Mouse (Mus musculus) C2C12 (cell line): ENCODE results near the gene Phf24. TPM values are rescaled to one million over a fixed set of nuclear protein-coding genes. Genes with fewer than 3 reads are reported as not detected.

ENCODE experiments used
- H3K27me3 ChIP-seq: one replicate; pipeline ENCODE4 v1.6.1; 2011; ENCODE audit not compliant: control insufficient read depth, insufficient read depth, insufficient read length
- H3K36me3 ChIP-seq: one replicate; pipeline ENCODE4 v1.6.1; 2011; ENCODE audit not compliant: control insufficient read depth, insufficient read depth
- H3K4me3 ChIP-seq: one replicate; pipeline ENCODE4 v1.5.1; 2011; ENCODE audit warnings: mild to moderate bottlenecking, control low read depth; ENCODE audit not compliant: poor library complexity, insufficient read depth, severe bottlenecking
- H3K79me2 ChIP-seq: one replicate; pipeline ENCODE4 v1.6.1; 2011; ENCODE audit not compliant: control insufficient read depth, insufficient read depth
- H3K79me3 ChIP-seq: one replicate; pipeline ENCODE4 v1.6.1; 2011; ENCODE audit warnings: low read depth, control low read depth
- H3ac ChIP-seq: one replicate; pipeline ENCODE3; 2011; ENCODE audit warnings: low read depth; ENCODE audit not compliant: control insufficient read depth, insufficient read length
- CEBPB ChIP-seq: IDR thresholded peaks from one replicate; pipeline ENCODE4 v1.6.1; 2011; ENCODE audit warnings: low read depth, mild to moderate bottlenecking, control low read depth, moderate library complexity
- CTCF ChIP-seq: IDR thresholded peaks from one replicate; pipeline ENCODE4 v1.5.1; 2011; ENCODE audit not compliant: control insufficient read depth, insufficient read depth, insufficient read length
- FOSL1 ChIP-seq: IDR thresholded peaks from one replicate; pipeline ENCODE4 v1.8.0; 2011; ENCODE audit warnings: mild to moderate bottlenecking, low read length; ENCODE audit not compliant: poor library complexity, insufficient read depth, severe bottlenecking
- MAX ChIP-seq: IDR thresholded peaks from one replicate; pipeline ENCODE4 v1.6.1; 2011; ENCODE audit warnings: mild to moderate bottlenecking, control low read depth
- MYOD1 ChIP-seq: IDR thresholded peaks from one replicate; pipeline ENCODE4 v1.6.1; 2011; ENCODE audit warnings: low read depth; ENCODE audit not compliant: control insufficient read depth, insufficient read length
- MYOG ChIP-seq: IDR thresholded peaks from one replicate; pipeline ENCODE4 v1.6.1; 2011; ENCODE audit not compliant: control insufficient read depth, insufficient read length; ENCODE audit errors: extremely low read depth
- USF1 ChIP-seq: IDR thresholded peaks from one replicate; pipeline ENCODE4 v1.6.1; 2011; ENCODE audit warnings: low read depth, mild to moderate bottlenecking, control low read depth, moderate library complexity
- polyA plus RNA-seq: library from polyadenylated mRNA; unstranded; fragments of >200 nt; fragmentation: generic; extraction: Trizol; gene quantifications from one replicate; pipeline ENCODE4 v1.2.1, GENCODE M21; 2012; ENCODE audit warnings: missing spikeins

The Phf24 gene
- polyA plus RNA-seq, 1 experiment = not detected

DNA sequence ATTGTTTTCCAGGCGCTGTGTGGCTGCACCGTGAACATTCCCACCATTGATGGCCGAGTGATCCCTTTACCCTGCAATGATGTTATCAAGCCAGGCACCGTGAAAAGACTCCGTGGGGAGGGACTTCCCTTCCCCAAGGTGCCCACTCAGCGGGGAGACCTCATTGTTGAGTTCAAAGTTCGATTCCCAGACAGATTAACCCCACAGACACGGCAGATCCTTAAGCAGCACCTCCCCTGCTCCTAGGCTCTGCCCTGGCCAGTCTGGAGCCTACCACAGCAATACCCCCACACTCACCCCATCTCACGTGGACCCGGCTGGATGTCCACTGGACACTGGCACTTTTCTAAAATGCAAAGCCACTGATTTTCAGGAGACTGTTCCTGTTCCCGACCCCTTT, 40.8 kb downstream of the Phf24 start:
- H3K79me2 ChIP-seq = no peaks in the 10 kb centered on the region
- no peaks in the 10 kb centered on the region for H3K27me3 ChIP-seq
- TF ChIP-seq USF1 (no peak), CEBPB (no peak), MAX (no peak), CTCF (no peak), FOSL1 (no peak), MYOD1 (no peak), MYOG (no peak)
- H3K36me3 ChIP-seq = no peaks in the 10 kb centered on the region
- H3ac ChIP-seq = no peak overlapping the region
- no peak overlapping the region for H3K4me3 ChIP-seq
- H3K79me3 ChIP-seq = no peaks in the 10 kb centered on the region

GRCm38 (mm10) chr4:42957979-42958378, 41.5 kb downstream of the Phf24 start:
- Histone ChIP-seq H3K36me3 (no peaks in the 10 kb centered on the region), H3K4me3 (no peak overlapping the region), H3K79me2 (no peaks in the 10 kb centered on the region), H3K79me3 (no peaks in the 10 kb centered on the region), H3ac (no peak overlapping the region), H3K27me3 (no peaks in the 10 kb centered on the region)
- TF ChIP-seq CEBPB (no peak), MYOG (no peak), MAX (no peak), USF1 (no peak), CTCF (no peak), FOSL1 (no peak), MYOD1 (no peak)

DNA sequence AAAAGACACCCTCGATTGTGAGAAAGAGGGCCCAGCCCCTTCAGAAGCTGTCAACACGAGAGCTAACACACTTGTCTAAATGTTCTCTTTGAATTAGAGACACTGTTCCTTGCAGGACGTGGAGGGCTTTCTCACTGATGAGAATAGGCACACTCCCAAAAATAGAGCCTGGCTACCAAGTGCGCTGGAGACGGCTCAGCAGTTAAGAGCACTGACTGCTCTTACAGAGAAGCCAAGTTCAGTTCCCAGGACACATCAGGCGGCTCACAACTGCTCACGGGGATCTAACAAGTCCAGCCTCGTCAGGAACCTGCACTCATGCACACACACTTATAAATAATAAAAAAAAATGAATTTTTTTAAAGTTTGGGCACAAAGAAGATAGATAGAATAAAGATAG, 42.5 kb downstream of the Phf24 start:
- H3K79me3 ChIP-seq = no peaks in the 10 kb centered on the region
- H3K4me3 ChIP-seq = no peak overlapping the region
- no peak for TF ChIP-seq MAX
- TF ChIP-seq USF1 = no peak
- TF ChIP-seq CEBPB = no peak
- no peak for TF ChIP-seq MYOD1
- TF ChIP-seq CTCF = no peak
- no peak for TF ChIP-seq MYOG
- no peak for TF ChIP-seq FOSL1
- no peaks in the 10 kb centered on the region for H3K27me3 ChIP-seq
- H3K79me2 ChIP-seq = no peaks in the 10 kb centered on the region
- no peak overlapping the region for H3ac ChIP-seq
- H3K36me3 ChIP-seq = no peaks in the 10 kb centered on the region

DNA sequence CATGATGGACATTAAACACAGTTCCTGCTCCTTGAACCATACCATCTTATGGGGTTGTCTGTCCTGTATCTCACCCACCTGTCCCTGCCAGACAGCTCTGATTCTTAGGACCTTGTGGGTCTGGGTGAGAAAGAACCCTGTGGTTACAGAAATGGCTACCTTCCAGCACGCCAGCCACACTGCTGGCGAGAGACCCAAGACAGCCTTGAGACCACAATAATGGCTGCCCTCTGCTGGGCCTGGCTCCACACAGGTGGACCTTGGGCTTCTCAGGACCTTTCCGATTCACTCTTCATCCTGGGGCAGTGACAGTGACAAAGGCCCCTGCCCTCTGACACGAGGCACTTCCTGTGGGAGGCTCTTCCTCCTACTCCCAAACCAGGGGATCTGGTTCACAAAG, 42.9 kb downstream of the Phf24 start:
- Histone ChIP-seq H3K79me3 (no peaks in the 10 kb centered on the region), H3ac (no peak overlapping the region), H3K79me2 (no peaks in the 10 kb centered on the region), H3K4me3 (no peak overlapping the region), H3K27me3 (no peaks in the 10 kb centered on the region), H3K36me3 (no peaks in the 10 kb centered on the region)
- TF ChIP-seq CEBPB (no peak), MYOD1 (no peak), CTCF (no peak), FOSL1 (no peak), MAX (no peak), USF1 (no peak), MYOG (no peak)

- no peak overlapping the region for H3ac ChIP-seq
- H3K79me2 ChIP-seq = no peaks in the 10 kb centered on the region
- TF ChIP-seq CTCF (peak; percentile 35), USF1 (no peak)
- no peaks in the 10 kb centered on the region for H3K27me3 ChIP-seq
- H3K36me3 ChIP-seq = no peaks in the 10 kb centered on the region
- no peak overlapping the region for H3K4me3 ChIP-seq
- no peaks in the 10 kb centered on the region for H3K79me3 ChIP-seq
Measured at GRCm38 (mm10) chr4:42961592-42961991, 45.1 kb downstream of the Phf24 start.

DNA sequence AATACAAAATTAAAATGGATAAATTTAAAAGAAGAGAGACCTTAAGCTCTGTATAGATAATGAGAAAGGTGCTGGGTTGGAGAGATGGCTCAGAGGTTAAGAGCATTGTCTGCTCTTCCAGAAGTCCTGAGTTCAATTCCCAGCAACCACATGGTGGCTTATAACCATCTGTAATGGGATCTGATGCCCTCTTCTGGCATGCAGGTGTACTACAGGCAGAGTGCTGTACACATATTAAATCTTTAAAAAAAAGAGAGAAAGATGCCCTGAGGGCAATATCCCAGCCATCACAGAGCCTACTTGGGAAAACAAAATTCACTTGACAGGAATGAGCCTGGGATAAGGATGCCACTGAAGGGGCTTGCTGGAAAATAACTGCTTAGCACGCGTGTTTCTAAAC, 47.0 kb downstream of the Phf24 start:
- H3K79me3 ChIP-seq = no peaks in the 10 kb centered on the region
- H3K36me3 ChIP-seq = no peaks in the 10 kb centered on the region

More for the DNA sequence above, 47.0 kb downstream of the Phf24 start:
- Histone ChIP-seq H3K27me3 (no peaks in the 10 kb centered on the region), H3K4me3 (no peak overlapping the region), H3K79me2 (no peaks in the 10 kb centered on the region), H3ac (no peak overlapping the region)
- TF ChIP-seq CTCF (no peak), MYOD1 (no peak), MAX (no peak), USF1 (no peak), FOSL1 (no peak), CEBPB (no peak), MYOG (no peak)
